Mouse (Mus musculus) midbrain, postnatal 0 days (tissue): ENCODE measurements at regions not wholly inside any gene's neighbourhood (a gene's known extent, or its start where the extent isn't known, plus 50 kb on each side); places are given as distances from the start of the nearest gene placed in this dataset.
A peak's percentile ranks its signal among the peaks of the same experiment; 100 is the strongest.

ENCODE experiments used
- ATAC-seq: fragments of 200-750 bp; cut with Nextera tagmentation; 2 replicates; pipeline ENCODE4 v1.8.0; 2017; ENCODE audit warnings: moderate number of reproducible peaks, mild to moderate bottlenecking, moderate TSS enrichment, moderate library complexity; ENCODE audit not compliant: low FRiP score
- DNase-seq: peaks from one replicate; pipeline ENCODE4 v3.0.0-alpha.2; 2015; ENCODE audit warnings: low spot score
- H3K27ac ChIP-seq: fragments of 300-500 bp; sonication (generic); 2 replicates; pipeline ENCODE4 v1.5.1; 2014; ENCODE audit warnings: low read depth, mild to moderate bottlenecking, low read length, mixed read lengths
- H3K27me3 ChIP-seq: fragments of 300-500 bp; sonication (generic); 2 replicates; pipeline ENCODE4 v1.6.1; 2014; ENCODE audit warnings: low read length, control low read depth, mixed read lengths; ENCODE audit not compliant: insufficient read depth
- H3K36me3 ChIP-seq: fragments of 300-500 bp; sonication (generic); 2 replicates; pipeline ENCODE4 v1.6.1; 2014; ENCODE audit warnings: low read length, control low read depth, mixed read lengths; ENCODE audit not compliant: insufficient read depth
- H3K4me1 ChIP-seq: fragments of 300-500 bp; sonication (generic); 2 replicates; pipeline ENCODE4 v1.6.1; 2014; ENCODE audit warnings: mild to moderate bottlenecking, control low read depth, antibody characterized with exemption, low read length, mixed read lengths; ENCODE audit not compliant: insufficient read depth
- H3K4me2 ChIP-seq: fragments of 300-500 bp; sonication (generic); 2 replicates; pipeline ENCODE4 v1.6.1; 2014; ENCODE audit warnings: low read depth, mild to moderate bottlenecking, low read length, mixed read lengths; ENCODE audit not compliant: poor library complexity, severe bottlenecking
- H3K4me3 ChIP-seq: fragments of 300-500 bp; sonication (generic); 2 replicates; pipeline ENCODE4 v1.5.1; 2014; ENCODE audit warnings: low read depth, mild to moderate bottlenecking, low read length, moderate library complexity
- H3K9ac ChIP-seq: fragments of 300-500 bp; sonication (generic); replicated peaks from 2 replicates; pipeline ENCODE4 v1.6.1; 2014; ENCODE audit warnings: mild to moderate bottlenecking, low read length, moderate library complexity, mixed read lengths; ENCODE audit not compliant: poor library complexity, severe bottlenecking
- H3K9me3 ChIP-seq: fragments of 300-500 bp; sonication (generic); 2 replicates; pipeline ENCODE4 v1.6.1; 2016; ENCODE audit warnings: low read length, control low read depth
- CTCF ChIP-seq: IDR thresholded peaks from 2 replicates; pipeline ENCODE4 v1.5.1; 2016; ENCODE audit warnings: antibody characterized with exemption, mild to moderate bottlenecking
- WGBS: fragments of 180-500 bp; shearing (Covaris S2); extraction: QIAGEN DNeasy Blood & Tissue Kit; methylation state at CpG from one replicate; pipeline ENCODE4 v1.1.7; 2014; 5-methylcytosine and 5-hydroxymethylcytosine counted together

DNA sequence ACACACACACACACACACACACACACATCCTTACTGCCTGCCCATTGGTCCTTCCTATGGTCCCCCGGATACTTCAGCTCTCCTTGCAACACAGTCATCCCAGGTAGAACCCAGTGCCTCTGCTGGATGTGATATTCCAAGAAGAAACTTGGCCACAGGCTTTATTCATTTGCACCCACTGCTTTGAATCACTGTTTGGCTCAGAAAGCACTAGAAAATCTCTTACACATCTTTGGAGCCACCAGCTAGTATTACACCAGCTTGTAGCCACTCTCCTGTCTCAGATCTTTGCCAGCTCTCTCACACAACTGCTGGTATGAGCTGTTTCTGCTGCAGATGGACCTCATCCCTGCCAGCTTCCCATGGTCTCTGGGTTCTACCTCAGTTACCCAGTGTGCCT is 57.7 kb upstream of the Gm21915 start:
- no peak for ATAC-seq
- peaks cover 7% of the 10 kb centered on the region for H3K4me1 ChIP-seq
- no peaks in the 10 kb centered on the region for H3K9me3 ChIP-seq
- no peak for TF ChIP-seq CTCF
- no peak for DNase-seq
- no peaks in the 10 kb centered on the region for H3K27me3 ChIP-seq
- no peak overlapping the region for H3K9ac ChIP-seq
- no peak overlapping the region for H3K27ac ChIP-seq
- H3K4me2 ChIP-seq = no peak overlapping the region
- 95% methylated on average over 1 of the region's 1 CpGs for WGBS
- H3K36me3 ChIP-seq = no peaks in the 10 kb centered on the region
- H3K4me3 ChIP-seq = no peak overlapping the region

DNA sequence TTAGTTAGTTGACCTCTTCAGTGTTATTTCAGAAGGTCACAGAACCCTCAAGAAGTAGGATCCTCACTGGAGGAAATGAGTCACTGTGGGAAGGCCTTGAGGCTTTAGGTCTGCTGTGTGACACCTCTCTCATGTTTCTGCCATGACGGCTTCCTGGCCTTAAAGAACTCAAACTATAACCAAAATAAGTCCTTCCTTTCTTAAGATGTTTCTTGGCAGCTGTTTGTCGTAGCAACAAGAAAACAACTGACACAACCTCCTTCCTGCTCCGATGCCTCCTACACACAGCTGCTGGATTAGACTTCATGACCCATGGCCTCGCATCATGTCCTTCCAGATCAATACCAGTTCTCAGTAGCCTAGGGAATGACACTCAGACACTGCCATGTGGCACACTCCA is 58.1 kb upstream of the Gm21915 start:
- no peaks in the 10 kb centered on the region for H3K9me3 ChIP-seq
- H3K4me2 ChIP-seq = no peak overlapping the region
- H3K27ac ChIP-seq = no peak overlapping the region
- no peak for TF ChIP-seq CTCF
- no peaks in the 10 kb centered on the region for H3K36me3 ChIP-seq
- DNase-seq (no peak), ATAC-seq (no peak)
- H3K27me3 ChIP-seq = no peaks in the 10 kb centered on the region
- H3K9ac ChIP-seq = no peak overlapping the region
- peaks cover 7% of the 10 kb centered on the region for H3K4me1 ChIP-seq
- WGBS = 82% methylated on average over 4 of the region's 4 CpGs
- no peak overlapping the region for H3K4me3 ChIP-seq

DNA sequence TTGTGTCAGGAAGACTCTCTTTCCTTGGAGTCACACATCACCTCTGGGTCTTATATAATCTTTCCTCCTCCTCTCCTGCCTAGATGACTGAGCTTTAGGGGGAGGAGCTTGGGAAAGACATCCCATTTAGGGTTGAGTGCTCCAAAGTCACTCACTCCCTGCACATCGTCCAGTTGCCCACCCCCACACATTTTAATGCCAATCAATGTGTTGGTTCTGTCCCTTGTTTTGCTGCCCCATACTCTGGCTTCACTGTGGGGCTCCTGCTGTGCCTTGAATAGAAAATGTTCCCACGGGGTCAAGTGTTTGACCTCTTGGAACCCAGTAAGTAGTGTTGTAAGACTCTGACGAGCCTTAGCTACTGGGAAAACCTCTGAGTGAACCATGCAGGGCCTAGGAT is 58.8 kb upstream of the Gm21915 start:
- Histone ChIP-seq H3K36me3 (no peaks in the 10 kb centered on the region), H3K27ac (no peak overlapping the region), H3K4me1 (peaks cover 3% of the 10 kb centered on the region; the same call in 1 of the 2 replicates), H3K9ac (no peak overlapping the region), H3K27me3 (no peaks in the 10 kb centered on the region), H3K4me3 (no peak overlapping the region), H3K9me3 (no peaks in the 10 kb centered on the region), H3K4me2 (no peak overlapping the region)
- ATAC-seq (no peak), DNase-seq (no peak)
- WGBS = 46% methylated on average over 3 of the region's 3 CpGs
- no peak for TF ChIP-seq CTCF

DNA sequence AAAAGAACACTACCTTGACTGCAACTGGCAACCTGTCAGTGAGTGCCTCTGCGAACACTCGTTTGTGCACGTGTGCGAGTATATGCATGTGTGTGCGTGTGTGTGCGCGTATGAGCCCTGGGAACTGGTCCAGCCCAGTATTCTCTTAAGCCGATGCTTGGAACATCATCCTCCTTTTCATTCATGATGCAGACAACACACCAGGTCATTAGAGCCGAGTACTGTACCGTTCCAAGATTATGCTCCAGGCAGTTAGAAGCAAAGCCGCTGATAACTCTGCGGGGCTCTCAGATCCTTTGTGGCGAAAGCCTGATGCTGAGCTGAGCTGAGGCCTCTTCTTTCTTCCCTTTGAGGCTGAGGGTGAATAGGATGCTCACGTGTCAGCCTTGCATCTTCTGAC is 61.8 kb upstream of the Gm21915 start:
- H3K9ac ChIP-seq = no peak overlapping the region
- no peaks in the 10 kb centered on the region; the same call in 1 of the 2 replicates for H3K4me1 ChIP-seq
- H3K27me3 ChIP-seq = no peaks in the 10 kb centered on the region
- peak; percentile 34; the same call in 1 of the 2 replicates for ATAC-seq
- 39% methylated on average over 14 of the region's 14 CpGs for WGBS
- H3K4me3 ChIP-seq = no peak overlapping the region
- H3K36me3 ChIP-seq = no peaks in the 10 kb centered on the region
- H3K27ac ChIP-seq = no peak overlapping the region
- no peaks in the 10 kb centered on the region for H3K9me3 ChIP-seq
- DNase-seq = no peak
- no peak overlapping the region for H3K4me2 ChIP-seq
- no peak for TF ChIP-seq CTCF

DNA sequence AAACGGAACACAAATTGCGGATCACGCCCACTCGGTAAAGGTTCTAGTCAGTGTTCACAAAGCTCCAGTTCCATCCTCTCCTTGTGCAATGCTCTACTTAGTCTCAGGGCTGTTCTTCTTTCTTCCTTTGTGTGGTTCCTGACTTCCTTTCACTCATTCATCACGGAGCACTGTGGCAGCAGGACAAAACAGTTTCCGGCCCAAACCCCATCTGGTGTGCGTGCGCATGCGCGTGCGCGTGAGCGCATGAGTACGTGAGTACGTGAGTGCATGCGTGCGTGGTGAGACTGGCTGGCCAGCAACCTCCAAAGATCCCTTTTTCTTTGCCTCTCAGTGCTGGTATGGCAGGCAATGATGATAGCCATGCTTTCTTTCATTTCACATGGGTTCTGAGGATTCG is 62.5 kb upstream of the Gm21915 start:
- DNase-seq = no peak
- Histone ChIP-seq H3K27me3 (no peaks in the 10 kb centered on the region), H3K36me3 (no peaks in the 10 kb centered on the region), H3K9me3 (no peaks in the 10 kb centered on the region), H3K4me2 (no peak overlapping the region), H3K9ac (no peak overlapping the region), H3K4me3 (no peak overlapping the region), H3K27ac (no peak overlapping the region), H3K4me1 (no peaks in the 10 kb centered on the region; the same call in 1 of the 2 replicates)
- WGBS = 95% methylated on average over 18 of the region's 18 CpGs
- no peak for ATAC-seq
- no peak for TF ChIP-seq CTCF

DNA sequence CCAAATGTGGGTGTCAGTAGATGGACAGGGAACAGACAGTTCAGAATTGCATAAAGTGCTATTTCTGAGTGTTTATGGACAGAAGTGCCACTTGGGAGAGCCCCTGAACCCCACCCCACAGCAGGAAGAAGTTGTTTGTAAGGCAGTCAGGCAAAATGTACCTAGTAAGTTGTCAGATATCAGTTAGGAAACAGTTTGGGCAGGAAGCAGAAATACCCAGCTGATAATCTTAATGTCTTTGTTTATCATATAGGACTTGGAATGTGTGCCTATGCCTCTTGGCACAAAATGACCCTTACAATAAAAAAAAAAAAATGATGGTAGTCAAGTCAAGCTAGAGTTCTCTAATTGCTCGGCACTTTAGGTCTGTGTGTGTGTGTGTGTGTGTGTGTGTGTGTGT is 66.9 kb upstream of the Gm21915 start:
- TF ChIP-seq CTCF = no peak
- WGBS = 80% methylated on average over 1 of the region's 1 CpGs

More for the DNA sequence above, 66.9 kb upstream of the Gm21915 start:
- no peak for ATAC-seq
- H3K4me3 ChIP-seq = no peak overlapping the region
- no peak overlapping the region for H3K4me2 ChIP-seq
- H3K36me3 ChIP-seq = no peaks in the 10 kb centered on the region
- H3K27ac ChIP-seq = no peak overlapping the region
- H3K27me3 ChIP-seq = no peaks in the 10 kb centered on the region
- no peak overlapping the region for H3K9ac ChIP-seq
- H3K4me1 ChIP-seq = no peaks in the 10 kb centered on the region; the same call in 1 of the 2 replicates
- H3K9me3 ChIP-seq = no peaks in the 10 kb centered on the region
- DNase-seq = no peak
